Mouse (Mus musculus): ENCODE results near the gene Pigm.

Gene Pigm

DNA sequence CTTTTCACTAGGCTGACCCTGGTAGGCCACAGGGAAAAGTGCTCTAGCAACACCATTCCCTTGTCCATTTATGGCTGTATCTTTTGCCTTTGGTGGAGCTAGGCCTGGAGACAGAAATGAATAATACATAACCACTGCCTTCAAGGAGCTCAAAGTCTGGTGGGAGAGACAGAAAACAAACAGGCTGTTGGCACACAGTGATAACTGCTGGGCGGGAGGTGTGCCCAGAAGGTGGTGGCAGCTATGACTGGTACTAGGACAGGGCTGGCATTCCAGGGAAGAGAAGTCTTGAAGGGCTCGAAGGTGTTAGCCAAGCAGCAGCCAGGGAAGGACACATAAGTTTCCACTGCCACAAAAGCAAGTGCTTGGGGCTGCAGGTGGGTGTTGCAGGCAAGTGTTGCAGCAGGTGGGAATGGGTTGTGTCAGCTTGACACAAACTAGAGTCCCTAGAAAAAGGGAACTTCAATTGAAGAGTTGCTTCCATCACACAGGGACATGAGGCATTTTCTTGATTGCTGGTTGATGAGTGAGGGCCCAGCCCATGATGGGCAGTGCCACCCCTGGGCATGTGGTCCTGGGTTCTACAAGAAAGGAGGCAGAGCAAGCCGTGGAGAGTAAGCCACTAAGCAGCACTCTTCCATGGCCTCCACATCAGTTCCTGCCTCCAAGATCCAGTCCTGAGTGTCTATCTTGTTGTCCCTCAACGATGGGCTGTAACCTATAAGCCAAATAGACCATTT is 37.3 kb downstream of the Pigm start:
- DNase-seq (ENCODE audit: low spot score in 2 of 2): no peak

GRCm38 (mm10) chr1:172414231-172414585 is 37.9 kb downstream of the Pigm start:
- no peak for DNase-seq (ENCODE audit: low spot score in 2 of 2)

DNA sequence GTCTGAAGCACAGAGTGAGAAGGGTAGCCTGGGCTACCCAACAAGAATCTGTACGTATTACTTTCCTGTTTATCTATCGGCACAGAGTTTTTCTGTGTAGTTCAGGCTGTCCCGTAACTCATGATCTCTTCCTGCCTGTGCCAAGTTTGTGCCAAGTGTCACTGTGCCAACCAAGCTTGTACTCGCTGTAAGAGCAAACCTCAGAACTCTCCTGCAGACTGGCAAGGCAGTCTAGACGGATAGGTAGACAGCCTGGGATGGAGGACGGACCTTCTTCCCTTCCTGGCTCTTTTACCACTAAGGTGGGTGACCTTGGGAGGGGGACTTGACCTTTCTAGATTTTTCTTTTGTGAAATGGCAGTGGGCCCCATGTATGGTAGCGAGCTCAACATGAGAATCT is 38.7 kb downstream of the Pigm start:
- no peak for DNase-seq (ENCODE audit: low spot score in 2 of 2)

- no peak for DNase-seq (ENCODE audit: low spot score in 2 of 2)
These were observed 41.8 kb downstream of the Pigm start for GRCm38 (mm10) chr1:172418173-172418572.

GRCm38 (mm10) chr1:172418642-172419041 is 42.3 kb downstream of the Pigm start:
- no peak for DNase-seq (ENCODE audit: low spot score in 2 of 2)

GRCm38 (mm10) chr1:172420181-172420580 is 43.8 kb downstream of the Pigm start:
- no peak for DNase-seq (ENCODE audit: low spot score in 2 of 2)

- DNase-seq (ENCODE audit: low spot score in 2 of 2): no peak
These were observed 47.0 kb downstream of the Pigm start for GRCm38 (mm10) chr1:172423393-172423792.

DNA sequence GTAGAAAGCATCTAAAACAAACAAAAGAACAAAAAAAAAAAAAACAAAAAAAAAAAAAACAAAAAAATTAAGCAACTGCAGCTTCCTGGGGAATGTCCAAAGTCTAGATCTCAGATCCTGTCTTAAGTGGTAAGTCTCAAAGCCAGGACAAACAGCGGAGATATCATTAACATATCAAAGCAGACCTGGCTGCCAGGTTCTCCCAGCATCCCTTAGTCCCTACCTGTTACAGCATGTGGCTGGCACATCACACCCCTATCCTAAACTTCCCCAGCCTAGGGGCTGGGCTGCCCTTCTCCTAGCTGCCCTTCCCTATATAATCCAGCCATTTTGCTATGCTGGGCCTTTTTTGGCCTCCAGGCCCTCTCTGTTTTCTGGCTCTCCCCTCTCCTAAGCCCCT is 50.1 kb downstream of the Pigm start:
- no peak for DNase-seq (ENCODE audit: low spot score in 2 of 2)

DNA sequence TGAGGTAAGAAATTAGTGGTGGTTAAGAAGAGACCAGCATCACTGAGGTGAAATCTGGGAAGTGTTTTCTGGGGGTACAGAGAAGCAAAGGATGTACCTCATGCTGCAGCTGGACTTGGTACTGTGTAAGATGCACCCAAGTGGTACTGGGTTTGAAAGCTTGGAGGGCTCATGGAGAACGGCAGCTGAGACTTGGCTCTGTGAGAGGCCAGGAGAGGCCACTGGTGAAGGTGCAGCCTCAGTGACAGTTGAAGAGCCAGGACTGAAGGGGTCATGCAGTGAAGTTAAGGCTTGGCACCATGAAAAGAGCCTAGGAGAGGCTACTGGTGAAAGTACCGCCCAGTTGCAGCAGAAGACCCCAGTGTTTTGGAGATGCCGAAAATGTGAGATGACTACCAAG is 51.5 kb downstream of the Pigm start:
- no peak for DNase-seq (ENCODE audit: low spot score in 2 of 2)

- no peak for DNase-seq (ENCODE audit: low spot score in 2 of 2)
These were observed 52.3 kb downstream of the Pigm start for GRCm38 (mm10) chr1:172428614-172429013.

DNA sequence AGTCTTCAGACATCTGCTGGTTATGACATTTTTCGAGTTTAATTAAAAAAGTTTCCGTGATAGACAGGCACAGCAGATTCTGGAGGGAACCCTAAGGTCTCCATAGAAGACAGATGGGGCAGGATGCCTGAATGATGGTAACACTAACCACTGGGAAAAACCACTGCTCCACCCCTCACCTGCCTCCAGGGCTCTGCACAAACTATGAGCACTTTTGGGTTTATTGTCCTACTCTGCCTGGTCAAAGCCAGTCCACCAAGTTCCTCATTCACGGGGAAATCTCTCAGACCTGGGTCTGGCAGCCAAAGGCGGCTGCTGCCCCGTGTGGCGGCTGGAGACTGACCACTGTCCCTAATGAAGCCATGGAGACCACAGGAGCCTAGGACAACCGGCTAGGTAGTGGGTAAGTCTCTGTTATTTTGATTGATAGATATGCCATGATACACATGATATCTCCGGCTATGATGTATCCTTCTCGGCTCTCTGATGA is 54.4 kb downstream of the Pigm start:
- no peak for DNase-seq (ENCODE audit: low spot score in 2 of 2)

DNA sequence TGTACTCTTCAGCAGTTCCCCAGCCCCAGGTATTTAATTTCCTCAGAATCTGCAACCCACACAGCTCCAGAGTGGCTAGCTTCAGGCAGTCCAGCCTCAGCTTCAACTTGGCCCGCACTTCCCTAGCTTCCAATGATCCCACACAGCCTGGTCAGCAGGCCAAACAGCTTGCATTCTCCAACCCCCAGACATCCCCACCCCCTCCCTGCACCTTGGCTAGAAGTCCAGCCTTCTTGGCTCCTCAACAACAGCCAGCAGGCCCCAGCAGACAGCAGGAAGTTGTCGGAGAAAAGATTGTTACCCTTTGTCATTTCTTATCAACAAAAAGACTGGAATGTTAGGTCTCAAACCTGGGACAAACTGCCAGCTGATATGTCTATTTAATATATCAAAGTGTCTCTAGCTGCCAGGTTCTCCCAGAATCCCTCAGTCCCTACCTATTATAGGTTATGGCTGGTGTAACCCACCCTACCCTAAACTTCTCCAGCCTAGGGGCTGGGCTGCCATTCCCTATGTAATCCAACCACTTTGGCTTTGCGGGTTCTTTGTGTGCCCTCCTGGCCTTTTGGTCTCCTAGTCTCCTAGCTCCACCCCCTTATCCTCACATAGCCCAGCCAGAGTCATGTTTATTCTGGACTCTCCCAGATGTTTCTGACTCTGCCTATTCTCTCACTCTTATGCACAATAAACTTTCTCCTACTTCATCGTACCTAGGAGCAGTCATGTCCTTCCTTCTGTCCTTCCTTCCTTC is 55.7 kb downstream of the Pigm start:
- DNase-seq (ENCODE audit: low spot score in 2 of 2): no peak

DNA sequence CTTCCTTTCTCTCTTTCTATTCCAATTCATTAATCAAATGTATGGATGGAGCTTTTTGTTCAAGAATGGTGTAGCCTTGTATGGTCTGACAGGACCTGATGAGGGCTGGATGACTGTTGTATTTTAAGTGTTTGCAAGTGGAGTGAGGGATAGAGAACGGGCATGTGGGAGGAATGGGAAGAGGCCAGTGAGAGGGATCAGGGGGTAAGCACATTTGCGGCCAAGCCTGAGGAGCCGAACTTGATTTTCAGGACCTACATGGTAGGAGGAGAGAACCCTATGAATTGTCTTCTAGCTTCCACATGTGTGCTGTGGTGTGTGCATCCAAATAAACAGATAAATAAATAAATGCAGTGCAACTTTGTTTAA is 56.2 kb downstream of the Pigm start:
- DNase-seq (ENCODE audit: low spot score in 2 of 2): no peak

- DNase-seq (ENCODE audit: low spot score in 2 of 2): no peak
These were observed 56.9 kb downstream of the Pigm start for GRCm38 (mm10) chr1:172433012-172433850.
